Mouse (Mus musculus): ENCODE results near the gene Tekt3. TPM values are rescaled to one million over a fixed set of nuclear protein-coding genes. Genes with fewer than 3 reads are reported as not detected.

Gene Tekt3
- not detected for polyA plus RNA-seq (2012; fragmentation: generic; extraction: Trizol)
- long read RNA-seq, experiment 1, result 0 reads
- long read RNA-seq, experiment 2, result 0 reads

DNA sequence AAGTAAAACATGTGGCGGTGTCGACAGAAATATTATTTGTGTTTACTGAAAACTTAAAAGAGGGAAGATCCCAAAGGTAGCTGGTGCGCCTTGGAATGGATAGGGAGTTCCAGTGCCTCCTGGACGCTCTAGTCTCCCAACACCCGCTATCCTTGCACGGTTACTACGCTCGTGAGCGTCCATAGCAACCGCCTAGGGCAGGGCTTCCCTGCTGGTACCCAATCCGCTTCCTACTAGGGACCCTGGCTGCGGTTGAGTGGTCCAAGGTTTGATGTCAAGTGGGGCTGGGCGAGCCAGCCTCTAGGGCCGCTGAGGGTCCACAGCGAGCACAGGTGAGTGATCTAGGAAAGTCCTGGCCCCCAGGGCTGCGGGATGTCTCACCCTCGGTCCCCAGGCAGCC is at the start of gene Tekt3:
Gene Tekt3 (plus strand): TSS at position 209 of the 400 bp plus-strand sequence.
- H3K4me3 ChIP-seq (ENCODE audit: insufficient read depth, poor library complexity, severe bottlenecking), result no peak within 1 kb of the TSS
- TF ChIP-seq FOSL1 (IDR thresholded peaks at IDR 0.05; ENCODE audit: insufficient read depth, low read length, poor library complexity, severe bottlenecking) (no peak), CTCF (IDR thresholded peaks at IDR 0.05; ENCODE audit: control insufficient read depth, insufficient read depth, insufficient read length) (no peak), MYOG (IDR thresholded peaks at IDR 0.05; ENCODE audit: control insufficient read depth, extremely low read depth, insufficient read length) (no peak), USF1 (IDR thresholded peaks at IDR 0.05; ENCODE audit: low read depth) (no peak), MYOD1 (IDR thresholded peaks at IDR 0.05; ENCODE audit: control insufficient read depth, insufficient read length, low read depth) (no peak), CEBPB (IDR thresholded peaks at IDR 0.05; ENCODE audit: low read depth) (no peak), MAX (IDR thresholded peaks at IDR 0.05) (no peak)
- H3K36me3 ChIP-seq (ENCODE audit: control insufficient read depth, insufficient read depth), result no peaks in the 10 kb centered on the region
- no peaks in the 10 kb centered on the region for H3K79me2 ChIP-seq (ENCODE audit: control insufficient read depth, insufficient read depth)
- no peaks in the 10 kb centered on the region for H3K79me3 ChIP-seq (ENCODE audit: low read depth)
- H3K27me3 ChIP-seq (ENCODE audit: control insufficient read depth, insufficient read depth, insufficient read length), result no peaks in the 10 kb centered on the region
- H3ac ChIP-seq (ENCODE audit: control insufficient read depth, insufficient read length, low read depth), result no peak within 1 kb of the TSS

DNA sequence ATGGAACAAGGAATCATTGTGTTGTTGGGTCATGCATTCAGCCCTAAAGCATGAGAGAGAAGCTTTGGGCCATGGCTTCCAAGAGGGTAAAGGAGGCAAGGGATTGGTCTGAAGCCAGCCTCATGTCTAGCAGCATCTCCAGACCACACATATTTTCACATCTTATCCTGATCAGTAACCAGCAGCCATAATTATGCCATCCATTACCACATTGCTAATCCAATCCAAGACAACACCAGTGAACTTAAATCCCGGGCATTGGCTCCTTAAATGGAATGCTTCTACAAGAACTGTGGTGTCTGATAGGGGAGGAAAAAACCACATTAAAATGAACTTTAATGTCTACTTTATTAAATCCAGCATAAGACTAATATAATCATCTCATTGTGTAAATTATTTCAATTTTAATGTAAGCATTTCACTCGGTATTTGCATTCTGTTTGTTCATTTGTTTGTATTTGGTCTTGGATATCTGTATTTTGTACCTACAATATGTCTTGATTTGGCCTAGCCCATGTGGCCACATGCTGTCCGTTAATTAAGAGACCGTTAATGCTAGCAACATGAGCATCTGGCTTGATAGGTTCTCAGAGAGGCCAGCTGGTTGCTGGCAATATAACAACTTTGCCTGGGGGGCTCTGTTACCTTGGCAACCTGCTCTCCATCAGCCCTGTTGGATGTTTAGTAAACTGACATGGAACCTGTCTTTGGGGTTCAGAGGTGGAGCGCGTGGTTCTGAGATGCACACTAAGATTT is 43.9 kb upstream of the Tekt3 start:
- H3K79me2 ChIP-seq (ENCODE audit: control insufficient read depth, insufficient read depth), result no peaks in the 10 kb centered on the region
- no peak overlapping the region for H3K4me3 ChIP-seq (ENCODE audit: insufficient read depth, poor library complexity, severe bottlenecking)
- no peaks in the 10 kb centered on the region for H3K36me3 ChIP-seq (ENCODE audit: control insufficient read depth, insufficient read depth)
- H3K79me3 ChIP-seq (ENCODE audit: low read depth), result no peaks in the 10 kb centered on the region
- TF ChIP-seq MAX (IDR thresholded peaks at IDR 0.05), result no peak
- TF ChIP-seq CEBPB (IDR thresholded peaks at IDR 0.05; ENCODE audit: low read depth), result no peak
- TF ChIP-seq FOSL1 (IDR thresholded peaks at IDR 0.05; ENCODE audit: insufficient read depth, low read length, poor library complexity, severe bottlenecking), result no peak
- TF ChIP-seq MYOD1 (IDR thresholded peaks at IDR 0.05; ENCODE audit: control insufficient read depth, insufficient read length, low read depth), result no peak
- TF ChIP-seq CTCF (IDR thresholded peaks at IDR 0.05; ENCODE audit: control insufficient read depth, insufficient read depth, insufficient read length), result no peak
- no peak for TF ChIP-seq USF1 (IDR thresholded peaks at IDR 0.05; ENCODE audit: low read depth)
- no peak for TF ChIP-seq MYOG (IDR thresholded peaks at IDR 0.05; ENCODE audit: control insufficient read depth, extremely low read depth, insufficient read length)
- H3K27me3 ChIP-seq (ENCODE audit: control insufficient read depth, insufficient read depth, insufficient read length), result no peaks in the 10 kb centered on the region
- no peak overlapping the region for H3ac ChIP-seq (ENCODE audit: control insufficient read depth, insufficient read length, low read depth)

DNA sequence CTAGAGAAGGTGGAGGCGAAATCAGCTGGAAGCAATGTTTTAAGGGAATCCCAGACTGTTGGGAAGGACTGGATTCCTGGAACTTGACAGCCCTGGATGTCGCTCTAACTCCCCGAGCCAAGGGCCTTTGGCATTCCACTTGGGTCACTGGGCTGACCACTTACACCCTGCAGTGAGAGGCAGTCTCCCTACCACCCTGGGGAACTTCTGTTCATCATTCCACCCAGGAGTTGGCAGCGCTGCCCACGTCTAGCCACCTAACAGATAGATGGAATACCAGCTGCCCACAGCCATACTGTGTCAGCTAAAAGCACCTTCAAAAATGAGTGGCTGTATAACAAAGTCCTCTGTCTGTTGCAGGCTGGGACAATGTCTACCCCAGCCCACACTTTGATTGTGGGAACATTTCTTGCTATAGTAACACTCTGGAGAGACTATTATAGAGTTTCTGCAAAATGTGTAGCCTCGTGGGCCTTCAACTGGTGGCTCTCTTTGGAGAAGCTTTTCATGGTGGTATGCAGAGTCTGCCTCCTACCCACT is 43.3 kb upstream of the Tekt3 start:
- Histone ChIP-seq H3K79me3 (ENCODE audit: low read depth) (no peaks in the 10 kb centered on the region), H3K4me3 (ENCODE audit: insufficient read depth, poor library complexity, severe bottlenecking) (no peak overlapping the region), H3ac (ENCODE audit: control insufficient read depth, insufficient read length, low read depth) (no peak overlapping the region), H3K36me3 (ENCODE audit: control insufficient read depth, insufficient read depth) (no peaks in the 10 kb centered on the region), H3K27me3 (ENCODE audit: control insufficient read depth, insufficient read depth, insufficient read length) (no peaks in the 10 kb centered on the region), H3K79me2 (ENCODE audit: control insufficient read depth, insufficient read depth) (no peaks in the 10 kb centered on the region)
- TF ChIP-seq CTCF (IDR thresholded peaks at IDR 0.05; ENCODE audit: control insufficient read depth, insufficient read depth, insufficient read length), result no peak
- no peak for TF ChIP-seq USF1 (IDR thresholded peaks at IDR 0.05; ENCODE audit: low read depth)
- no peak for TF ChIP-seq MYOG (IDR thresholded peaks at IDR 0.05; ENCODE audit: control insufficient read depth, extremely low read depth, insufficient read length)
- no peak for TF ChIP-seq CEBPB (IDR thresholded peaks at IDR 0.05; ENCODE audit: low read depth)
- no peak for TF ChIP-seq FOSL1 (IDR thresholded peaks at IDR 0.05; ENCODE audit: insufficient read depth, low read length, poor library complexity, severe bottlenecking)
- no peak for TF ChIP-seq MYOD1 (IDR thresholded peaks at IDR 0.05; ENCODE audit: control insufficient read depth, insufficient read length, low read depth)

DNA sequence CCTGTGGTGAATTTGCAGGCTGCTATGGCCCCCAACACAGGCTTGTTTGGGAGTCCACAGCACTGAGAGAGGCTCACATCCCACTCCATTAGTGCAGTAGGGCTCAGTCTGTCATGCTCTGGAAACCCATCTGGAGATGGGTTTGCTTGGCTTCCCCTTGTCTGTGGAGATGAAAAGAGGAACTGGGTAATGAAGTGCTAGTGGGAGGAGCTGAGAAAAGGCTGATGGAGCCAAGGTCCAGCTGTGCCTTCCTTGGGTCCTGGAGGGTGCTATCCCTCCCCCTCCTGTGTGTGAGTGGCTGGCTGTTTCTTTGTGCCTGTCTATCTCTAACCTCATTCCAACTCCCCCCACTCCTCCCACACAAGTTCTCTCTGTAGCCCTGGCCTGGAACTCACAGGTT is 40.8 kb upstream of the Tekt3 start:
- Histone ChIP-seq H3K36me3 (ENCODE audit: control insufficient read depth, insufficient read depth) (no peaks in the 10 kb centered on the region), H3ac (ENCODE audit: control insufficient read depth, insufficient read length, low read depth) (no peak overlapping the region), H3K79me2 (ENCODE audit: control insufficient read depth, insufficient read depth) (no peaks in the 10 kb centered on the region), H3K4me3 (ENCODE audit: insufficient read depth, poor library complexity, severe bottlenecking) (no peak overlapping the region), H3K79me3 (ENCODE audit: low read depth) (no peaks in the 10 kb centered on the region), H3K27me3 (ENCODE audit: control insufficient read depth, insufficient read depth, insufficient read length) (no peaks in the 10 kb centered on the region)
- no peak for TF ChIP-seq FOSL1 (IDR thresholded peaks at IDR 0.05; ENCODE audit: insufficient read depth, low read length, poor library complexity, severe bottlenecking)
- no peak for TF ChIP-seq CTCF (IDR thresholded peaks at IDR 0.05; ENCODE audit: control insufficient read depth, insufficient read depth, insufficient read length)
- TF ChIP-seq MYOG (IDR thresholded peaks at IDR 0.05; ENCODE audit: control insufficient read depth, extremely low read depth, insufficient read length), result no peak
- no peak for TF ChIP-seq MYOD1 (IDR thresholded peaks at IDR 0.05; ENCODE audit: control insufficient read depth, insufficient read length, low read depth)
- no peak for TF ChIP-seq MAX (IDR thresholded peaks at IDR 0.05)
- TF ChIP-seq USF1 (IDR thresholded peaks at IDR 0.05; ENCODE audit: low read depth), result no peak
- TF ChIP-seq CEBPB (IDR thresholded peaks at IDR 0.05; ENCODE audit: low read depth), result no peak

DNA sequence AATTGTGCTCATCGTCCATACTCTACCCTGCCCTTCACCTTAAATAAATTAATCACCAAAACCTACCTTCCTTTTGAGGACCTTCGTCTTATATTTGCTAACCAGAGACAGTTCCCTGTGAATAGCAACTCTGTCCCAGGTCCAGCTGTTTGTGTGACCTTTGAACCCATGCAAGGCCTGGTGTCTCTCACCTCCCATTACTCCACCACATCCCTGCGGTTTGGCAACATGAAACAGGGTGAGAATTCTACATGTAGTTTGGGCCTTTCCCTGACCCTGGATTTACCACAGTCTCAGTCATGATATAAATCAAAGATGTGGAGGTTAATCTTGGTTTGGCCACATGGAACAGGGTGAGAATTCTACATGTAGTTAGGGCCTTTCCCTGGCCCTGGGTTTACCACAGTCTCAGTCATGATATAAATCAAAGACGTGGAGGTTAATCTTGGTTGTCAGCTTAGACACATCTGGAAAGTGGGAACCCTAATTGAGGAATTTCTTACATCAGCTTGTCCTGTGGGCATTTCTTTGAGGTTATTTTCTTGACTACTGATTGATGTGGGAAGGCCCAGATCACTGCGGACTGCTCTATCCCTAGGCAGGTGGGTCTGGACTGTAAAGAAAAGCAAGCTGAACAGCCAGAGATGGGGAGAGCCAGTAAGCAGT is 40.2 kb upstream of the Tekt3 start:
- H3K36me3 ChIP-seq (ENCODE audit: control insufficient read depth, insufficient read depth), result no peaks in the 10 kb centered on the region
- H3K4me3 ChIP-seq (ENCODE audit: insufficient read depth, poor library complexity, severe bottlenecking), result no peak overlapping the region
- H3K79me3 ChIP-seq (ENCODE audit: low read depth), result no peaks in the 10 kb centered on the region
- H3ac ChIP-seq (ENCODE audit: control insufficient read depth, insufficient read length, low read depth), result no peak overlapping the region
- H3K79me2 ChIP-seq (ENCODE audit: control insufficient read depth, insufficient read depth), result no peaks in the 10 kb centered on the region
- TF ChIP-seq MYOD1 (IDR thresholded peaks at IDR 0.05; ENCODE audit: control insufficient read depth, insufficient read length, low read depth) (peak; percentile 11), CEBPB (IDR thresholded peaks at IDR 0.05; ENCODE audit: low read depth) (no peak)
- no peaks in the 10 kb centered on the region for H3K27me3 ChIP-seq (ENCODE audit: control insufficient read depth, insufficient read depth, insufficient read length)

All from C2C12 (cell line).